Mouse (Mus musculus) brain, embryonic 14.5 days (tissue): ENCODE data around the gene Ttc21a.

Source experiments
- CTCF ChIP-seq: fragments of 200-500 bp; IDR thresholded peaks from 2 replicates; pipeline ENCODE4 v1.5.1; 2012; ENCODE audit warnings: inconsistent platforms, mild to moderate bottlenecking, moderate library complexity, borderline replicate concordance; ENCODE audit not compliant: insufficient read depth, insufficient read length; ENCODE audit errors: extremely low read depth
- POLR2A ChIP-seq: fragments of 200-500 bp; IDR thresholded peaks from 2 replicates; pipeline ENCODE4 v1.6.1; 2012; ENCODE audit warnings: mild to moderate bottlenecking, inconsistent platforms, borderline replicate concordance; ENCODE audit not compliant: poor library complexity, insufficient read depth, insufficient read length, severe bottlenecking; ENCODE audit errors: extremely low read depth

DNA sequence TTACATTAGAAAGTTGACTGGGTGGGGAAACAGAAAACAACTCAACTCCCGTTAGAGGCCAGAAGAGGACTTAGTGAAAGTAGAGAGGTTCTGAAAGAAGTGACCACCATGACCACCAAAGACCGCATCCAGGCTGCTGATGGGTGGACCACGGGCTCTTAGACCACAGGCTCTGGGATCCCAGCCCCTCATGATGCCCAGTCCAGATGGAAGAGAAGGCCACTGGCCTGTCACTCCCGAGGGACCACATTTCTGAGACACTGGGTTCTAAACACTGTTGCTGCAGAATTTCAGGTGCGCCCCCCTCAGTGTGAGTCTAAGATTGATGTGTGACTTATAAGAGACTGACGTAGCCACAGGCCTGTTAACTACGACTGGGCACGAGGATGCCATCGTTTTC, 48.0 kb upstream of the Ttc21a start:
- TF ChIP-seq CTCF (no peak), POLR2A (no peak)
